Mouse (Mus musculus) neural tube, embryonic 15.5 days (tissue): ENCODE measurements around the gene Tomm20. TPM values are rescaled to one million over a fixed set of nuclear protein-coding genes. Genes with fewer than 3 reads are reported as not detected.
"Not testable (repeated sequence)": the region's sequence is repeated elsewhere in the genome, so short reads cannot be mapped to it uniquely, and the experiment has no call there.

ENCODE experiments used
- ATAC-seq: fragments of 200-750 bp; cut with Nextera tagmentation; 2 replicates; pipeline ENCODE4 v1.8.0; 2017; ENCODE audit warnings: mild to moderate bottlenecking, moderate TSS enrichment, moderate library complexity; ENCODE audit not compliant: low FRiP score
- H3K27ac ChIP-seq: fragments of 300-500 bp; sonication (generic); replicated peaks from 2 replicates; pipeline ENCODE4 v1.5.1; 2015; ENCODE audit warnings: mild to moderate bottlenecking, inconsistent platforms
- H3K27me3 ChIP-seq: fragments of 300-500 bp; sonication (generic); replicated peaks from 2 replicates; pipeline ENCODE4 v1.6.1; 2015; ENCODE audit warnings: inconsistent platforms
- H3K36me3 ChIP-seq: fragments of 300-500 bp; sonication (generic); 2 replicates; pipeline ENCODE4 v1.6.1; 2015; ENCODE audit warnings: inconsistent platforms
- H3K4me1 ChIP-seq: fragments of 300-500 bp; sonication (generic); 2 replicates; pipeline ENCODE4 v1.6.1; 2015; ENCODE audit warnings: inconsistent platforms
- H3K4me2 ChIP-seq: fragments of 300-500 bp; sonication (generic); 2 replicates; pipeline ENCODE4 v1.6.1; 2015; ENCODE audit warnings: inconsistent platforms, mild to moderate bottlenecking, moderate library complexity
- H3K4me3 ChIP-seq: fragments of 300-500 bp; sonication (generic); replicated peaks from 2 replicates; pipeline ENCODE4 v1.5.1; 2015; ENCODE audit warnings: mild to moderate bottlenecking, inconsistent platforms
- H3K9ac ChIP-seq: fragments of 300-500 bp; sonication (generic); replicated peaks from 2 replicates; pipeline ENCODE4 v1.6.1; 2015; ENCODE audit warnings: mild to moderate bottlenecking, inconsistent platforms
- H3K9me3 ChIP-seq: fragments of 300-500 bp; sonication (generic); replicated peaks from 2 replicates; pipeline ENCODE4 v1.6.1; 2016; ENCODE audit warnings: inconsistent platforms
- WGBS: fragments of 180-500 bp; shearing (Covaris S2); methylation state at CpG from one replicate; pipeline ENCODE4 v1.1.7; 2015; ENCODE audit warnings: mixed read lengths; 5-methylcytosine and 5-hydroxymethylcytosine counted together
- polyA plus RNA-seq: library from polyadenylated mRNA; unstranded; fragments of >200 nt; fragmentation: Nextera tagmentation; extraction: Ambion mirVana; gene quantifications from 2 replicates; pipeline ENCODE4 v1.2.1, GENCODE M21; 2015

Tomm20 gene
- polyA plus RNA-seq, 1 experiment from 2014 or later: 225 TPM

DNA sequence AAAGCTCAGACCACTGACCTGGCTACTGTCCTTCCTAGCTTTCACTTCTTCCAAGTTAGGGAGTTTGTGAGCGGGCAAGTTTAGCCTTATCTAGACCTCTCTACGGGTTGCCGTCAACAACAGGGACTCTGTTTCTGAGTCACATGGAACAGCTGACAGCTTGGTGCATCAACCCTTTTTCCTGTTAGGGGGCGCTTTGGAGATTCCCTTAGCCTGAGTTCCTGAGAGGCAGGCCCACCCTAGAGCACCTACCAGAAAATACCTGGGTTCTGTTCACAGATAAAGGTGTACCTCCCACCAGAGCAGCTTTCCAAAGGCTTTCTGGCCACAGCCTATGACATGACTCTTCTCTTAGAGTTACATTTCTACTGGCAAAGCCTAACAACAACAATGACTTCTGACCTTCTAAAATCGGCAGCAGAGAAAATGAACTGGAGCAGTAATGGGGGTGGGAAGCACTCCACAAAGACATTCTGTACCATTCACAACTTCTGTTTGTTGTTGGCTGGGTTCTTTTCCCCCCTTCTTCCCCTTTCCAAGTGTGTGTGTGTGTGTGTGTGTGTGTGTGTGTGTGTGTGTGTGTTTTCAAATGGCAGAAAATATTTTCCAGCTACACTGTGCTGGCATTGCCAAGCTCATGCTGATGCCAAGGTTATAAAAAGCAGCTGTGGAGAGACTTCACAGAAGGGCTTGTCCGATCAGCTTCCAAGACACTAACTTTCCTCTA lies 28.3 kb downstream of the Tomm20 start:
- H3K4me3 ChIP-seq: no peak overlapping the region
- peaks cover 22% of the 10 kb centered on the region for H3K4me1 ChIP-seq
- no peak overlapping the region for H3K9ac ChIP-seq
- no peak overlapping the region for H3K27ac ChIP-seq
- 68% methylated on average over 6 of the region's 6 CpGs for WGBS
- no peaks in the 10 kb centered on the region for H3K36me3 ChIP-seq
- H3K9me3 ChIP-seq: no peaks in the 10 kb centered on the region
- ATAC-seq: no peak
- no peaks in the 10 kb centered on the region for H3K27me3 ChIP-seq
- no peak overlapping the region for H3K4me2 ChIP-seq

DNA sequence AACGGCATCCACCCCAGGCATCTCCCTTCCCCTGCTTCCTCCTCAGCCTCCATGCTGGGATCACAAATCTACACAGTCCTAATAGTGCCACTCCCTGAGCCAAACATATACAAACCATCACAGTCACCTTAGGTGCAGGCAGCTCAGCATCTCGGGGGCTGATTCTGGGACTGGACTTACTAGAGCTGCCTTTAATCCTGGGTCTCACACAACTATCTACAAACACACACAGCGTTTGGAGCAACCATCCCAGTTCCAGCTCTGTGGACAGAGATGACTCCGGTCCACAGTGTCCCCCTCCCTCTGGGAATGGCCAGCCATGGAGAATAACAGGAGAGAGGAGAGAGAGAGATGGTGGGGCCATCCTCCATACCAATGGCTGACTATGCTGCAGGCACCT lies 29.0 kb downstream of the Tomm20 start:
- WGBS: 93% methylated on average over 4 of the region's 4 CpGs
- Histone ChIP-seq H3K4me1 (peaks cover 22% of the 10 kb centered on the region), H3K9ac (no peak overlapping the region), H3K27ac (no peak overlapping the region), H3K36me3 (no peaks in the 10 kb centered on the region), H3K4me3 (no peak overlapping the region), H3K4me2 (no peak overlapping the region), H3K9me3 (no peaks in the 10 kb centered on the region), H3K27me3 (no peaks in the 10 kb centered on the region)
- ATAC-seq: no peak

DNA sequence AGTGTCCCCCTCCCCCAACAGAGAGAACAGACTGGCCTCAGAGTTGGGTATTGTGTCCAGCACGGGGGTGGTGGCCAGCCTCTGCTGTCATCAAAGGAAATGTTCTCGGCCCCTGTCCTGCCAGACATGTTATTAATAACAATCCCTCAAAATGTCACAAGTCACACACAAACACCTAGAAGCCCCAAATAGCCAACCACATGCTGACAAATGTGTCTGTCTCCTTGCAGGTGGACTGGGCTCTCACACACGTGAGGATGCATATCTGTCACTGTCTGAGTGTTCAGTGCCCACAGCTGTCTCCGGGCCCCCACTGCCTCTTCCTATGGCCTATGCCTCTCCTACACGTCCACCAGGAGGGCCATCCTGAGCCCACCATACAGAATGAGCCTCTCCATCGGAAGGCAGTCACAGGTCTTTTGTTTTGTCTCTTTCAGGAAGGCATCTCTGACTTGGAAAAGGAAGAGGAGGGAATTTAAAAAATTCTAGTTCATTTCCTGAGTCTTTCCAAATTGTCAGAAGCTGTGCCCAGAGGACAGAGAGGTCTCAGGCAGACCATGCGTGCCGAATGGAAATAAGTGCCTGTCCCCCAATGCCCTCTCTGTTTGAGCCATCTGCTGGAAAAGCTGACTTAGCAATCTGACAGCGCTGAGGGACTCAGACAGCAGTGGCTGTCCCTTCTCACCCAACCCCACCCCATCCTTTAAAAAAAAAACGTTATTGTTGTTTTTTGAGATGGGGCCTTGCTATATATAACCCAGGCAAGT lies 30.9 kb downstream of the Tomm20 start:
- no peak for ATAC-seq
- Histone ChIP-seq H3K9ac (no peak overlapping the region), H3K9me3 (no peaks in the 10 kb centered on the region), H3K36me3 (no peaks in the 10 kb centered on the region), H3K4me2 (no peak overlapping the region), H3K4me3 (no peak overlapping the region), H3K27me3 (no peaks in the 10 kb centered on the region), H3K27ac (no peak overlapping the region), H3K4me1 (peaks cover 18% of the 10 kb centered on the region)
- 31% methylated on average over 10 of the region's 10 CpGs for WGBS

DNA sequence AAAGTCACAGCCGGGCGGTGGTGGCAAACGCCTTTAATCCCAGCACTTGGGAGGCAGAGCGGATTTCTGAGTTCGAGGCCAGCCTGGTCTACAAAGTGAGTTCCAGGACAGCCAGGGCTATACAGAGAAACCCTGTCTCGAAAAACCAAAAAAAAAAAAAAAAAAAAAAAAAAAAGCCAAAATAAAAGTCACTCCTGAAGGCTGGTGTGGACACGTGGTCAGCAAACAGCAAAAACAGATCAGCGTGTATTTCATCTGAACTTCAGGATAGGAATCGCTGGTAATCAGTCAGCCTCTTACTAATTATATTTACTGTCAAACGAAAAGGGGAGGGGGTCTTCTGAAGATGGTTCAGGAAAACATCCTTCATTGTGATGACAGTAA lies 31.5 kb downstream of the Tomm20 start:
- H3K9ac ChIP-seq, H3K4me3 ChIP-seq, H3K27ac ChIP-seq, ATAC-seq, H3K4me2 ChIP-seq, H3K27me3 ChIP-seq, H3K36me3 ChIP-seq, H3K9me3 ChIP-seq: not testable (repeated sequence)
- H3K4me1 ChIP-seq: peaks cover 23% of the 10 kb centered on the region
- 72% methylated on average over 10 of the region's 10 CpGs for WGBS

GRCm38 (mm10) chr8:126913241-126914106 lies 32.2 kb downstream of the Tomm20 start:
- H3K27ac ChIP-seq: peak overlapping the region; percentile 23; the same call in 1 of the 2 replicates

DNA sequence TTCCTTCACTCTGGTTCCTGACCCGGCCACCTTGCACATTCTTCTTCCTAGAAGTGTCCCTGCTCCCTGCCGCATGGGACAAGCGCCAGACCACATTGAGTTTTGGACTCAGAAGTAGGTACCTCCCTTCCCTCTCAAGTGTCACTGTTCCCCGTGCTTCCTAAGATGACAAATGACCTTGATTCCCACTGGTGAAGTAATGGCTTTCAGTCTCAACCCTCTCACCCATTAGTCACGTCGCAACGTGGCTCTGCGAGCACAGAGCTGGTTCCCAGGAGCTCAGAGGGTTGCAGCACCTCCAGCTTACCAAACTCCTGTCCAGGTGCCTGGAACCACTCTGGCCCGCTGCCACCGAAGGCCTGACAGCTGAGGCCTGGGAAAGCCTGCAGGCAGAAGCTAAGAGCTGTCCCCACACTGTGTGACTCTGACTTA lies 36.3 kb downstream of the Tomm20 start:
- Histone ChIP-seq H3K4me3 (no peak overlapping the region), H3K27me3 (no peaks in the 10 kb centered on the region), H3K9me3 (no peaks in the 10 kb centered on the region), H3K9ac (no peak overlapping the region), H3K27ac (no peak overlapping the region), H3K4me1 (peaks cover 15% of the 10 kb centered on the region), H3K36me3 (no peaks in the 10 kb centered on the region), H3K4me2 (no peak overlapping the region)
- 55% methylated on average over 10 of the region's 10 CpGs for WGBS
- no peak for ATAC-seq

More at GRCm38 (mm10) chr8:126913241-126914106, 32.2 kb downstream of the Tomm20 start:
- Histone ChIP-seq H3K9me3 (no peaks in the 10 kb centered on the region), H3K27me3 (no peaks in the 10 kb centered on the region), H3K4me1 (peaks cover 23% of the 10 kb centered on the region), H3K4me3 (no peak overlapping the region), H3K9ac (no peak overlapping the region), H3K4me2 (no peak overlapping the region), H3K36me3 (no peaks in the 10 kb centered on the region)
- no peak for ATAC-seq
- 36% methylated on average over 12 of the region's 12 CpGs for WGBS

DNA sequence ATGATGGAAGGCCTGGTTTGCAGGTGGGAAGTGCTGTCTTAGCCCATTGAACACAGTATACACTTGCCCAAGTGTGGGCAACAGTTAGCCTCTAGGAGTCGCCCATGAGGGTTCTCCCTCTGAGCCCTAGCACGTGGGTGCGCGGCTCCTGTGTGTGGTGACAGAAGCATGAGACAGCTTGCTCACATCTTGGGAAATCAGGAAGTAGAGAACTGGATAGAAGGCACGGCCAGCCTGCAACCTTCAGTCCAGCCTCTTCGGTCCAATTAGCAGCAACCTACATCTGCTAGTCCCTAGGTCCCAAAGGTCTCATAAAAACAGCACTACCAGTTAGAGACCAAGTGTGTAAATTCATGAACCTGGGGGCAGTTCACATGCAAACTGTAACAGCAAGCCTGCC lies 36.8 kb downstream of the Tomm20 start:
- H3K27ac ChIP-seq: no peak overlapping the region
- no peaks in the 10 kb centered on the region for H3K36me3 ChIP-seq
- no peak overlapping the region for H3K4me2 ChIP-seq
- no peaks in the 10 kb centered on the region for H3K27me3 ChIP-seq
- H3K9ac ChIP-seq: no peak overlapping the region
- H3K4me3 ChIP-seq: no peak overlapping the region
- ATAC-seq: no peak
- 66% methylated on average over 6 of the region's 6 CpGs for WGBS
- no peaks in the 10 kb centered on the region for H3K9me3 ChIP-seq
- H3K4me1 ChIP-seq: peaks cover 14% of the 10 kb centered on the region

DNA sequence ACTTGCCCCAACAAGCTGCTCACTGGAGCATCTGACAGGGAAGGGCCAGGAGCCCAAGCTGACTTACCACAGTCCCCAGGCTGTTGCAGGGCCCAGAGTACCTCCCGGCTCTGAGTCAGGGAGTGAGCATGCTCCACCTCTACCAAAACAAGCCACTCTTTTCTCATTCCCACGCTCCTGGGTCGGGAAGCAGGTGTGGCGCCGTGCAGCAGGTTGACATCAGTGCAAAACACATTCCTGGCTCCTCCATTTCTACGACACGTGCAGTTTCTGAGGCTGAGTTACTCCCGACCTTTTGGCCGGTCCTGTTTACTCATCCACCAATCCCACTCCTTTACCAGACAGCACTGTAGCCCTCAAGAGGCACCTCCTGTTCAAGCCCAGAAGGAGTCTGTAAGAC lies 37.7 kb downstream of the Tomm20 start:
- Histone ChIP-seq H3K27me3 (no peaks in the 10 kb centered on the region), H3K27ac (peak overlapping the region; percentile 41), H3K4me1 (peaks cover 6% of the 10 kb centered on the region), H3K4me3 (no peak overlapping the region), H3K4me2 (no peak overlapping the region), H3K36me3 (no peaks in the 10 kb centered on the region), H3K9me3 (no peaks in the 10 kb centered on the region), H3K9ac (no peak overlapping the region)
- no peak for ATAC-seq
- 87% methylated on average over 9 of the region's 9 CpGs for WGBS

GRCm38 (mm10) chr8:126907374-126907773 lies 38.3 kb downstream of the Tomm20 start:
- Histone ChIP-seq H3K4me2 (no peak overlapping the region), H3K36me3 (no peaks in the 10 kb centered on the region), H3K4me1 (peaks cover 5% of the 10 kb centered on the region), H3K27ac (peak overlapping the region; percentile 41), H3K9me3 (no peaks in the 10 kb centered on the region), H3K4me3 (no peak overlapping the region), H3K27me3 (no peaks in the 10 kb centered on the region), H3K9ac (no peak overlapping the region)
- peak; percentile 66 for ATAC-seq
- 72% methylated on average over 3 of the region's 3 CpGs for WGBS

- ATAC-seq: no peak
- WGBS: 95% methylated on average over 3 of the region's 3 CpGs
- peaks cover 5% of the 10 kb centered on the region for H3K4me1 ChIP-seq
Measured at GRCm38 (mm10) chr8:126905387-126905786, 40.3 kb downstream of the Tomm20 start.

GRCm38 (mm10) chr8:126903927-126904326 lies 41.7 kb downstream of the Tomm20 start:
- H3K9ac ChIP-seq: no peak overlapping the region
- H3K36me3 ChIP-seq: no peaks in the 10 kb centered on the region
- H3K27ac ChIP-seq: no peak overlapping the region
- no peaks in the 10 kb centered on the region for H3K4me1 ChIP-seq
- no peak overlapping the region for H3K4me2 ChIP-seq
- no peak overlapping the region for H3K4me3 ChIP-seq
- ATAC-seq: no peak
- H3K9me3 ChIP-seq: no peaks in the 10 kb centered on the region
- WGBS: 82% methylated on average over 9 of the region's 9 CpGs
- no peaks in the 10 kb centered on the region for H3K27me3 ChIP-seq

More at GRCm38 (mm10) chr8:126905387-126905786, 40.3 kb downstream of the Tomm20 start:
- no peak overlapping the region for H3K9ac ChIP-seq
- H3K36me3 ChIP-seq: no peaks in the 10 kb centered on the region
- no peaks in the 10 kb centered on the region for H3K27me3 ChIP-seq
- no peak overlapping the region for H3K4me3 ChIP-seq
- H3K27ac ChIP-seq: no peak overlapping the region
- no peak overlapping the region for H3K4me2 ChIP-seq
- H3K9me3 ChIP-seq: no peaks in the 10 kb centered on the region
